Mouse (Mus musculus): ENCODE data around the gene Exoc3l.

GRCm38 (mm10) chr8:105325641-105326093 is 29.8 kb upstream of the Exoc3l start:
- TF ChIP-seq CTCF (IDR thresholded peaks at IDR 0.05; ENCODE audit: low read depth, low read length) (no peak), POLR2A (IDR thresholded peaks at IDR 0.05; ENCODE audit: borderline replicate concordance, low read depth, low read length) (no peak)
